Mouse (Mus musculus): ENCODE data around the gene Omd.

GRCm38 (mm10) chr13:49547563-49548150, 34.6 kb upstream of the Omd start:
- no peak for TF ChIP-seq EP300 (IDR thresholded peaks at IDR 0.05; ENCODE audit: low read depth)
- no peak for TF ChIP-seq CTCF (IDR thresholded peaks at IDR 0.05; ENCODE audit: low read depth)

All from liver, embryonic 14.5 days (tissue).